Mouse (Mus musculus) liver, embryonic 11.5 days (tissue): ENCODE measurements around the gene Cst12. TPM values are rescaled to one million over a fixed set of nuclear protein-coding genes. Genes with fewer than 3 reads are reported as not detected.
"Not testable (repeated sequence)": the region's sequence is repeated elsewhere in the genome, so short reads cannot be mapped to it uniquely, and the experiment has no call there.

Source experiments
- ATAC-seq: fragments of 200-750 bp; cut with Nextera tagmentation; replicated peaks from 2 replicates; pipeline ENCODE4 v1.8.0; 2017; ENCODE audit warnings: moderate number of reproducible peaks, mild to moderate bottlenecking, moderate TSS enrichment, moderate library complexity; ENCODE audit not compliant: low FRiP score
- DNase-seq: peaks from one replicate; pipeline ENCODE4 v3.0.0-alpha.2; 2017; ENCODE audit warnings: low spot score
- H3K27ac ChIP-seq: fragments of 300-500 bp; sonication (generic); 2 replicates; pipeline ENCODE4 v1.5.1; 2014; ENCODE audit warnings: mild to moderate bottlenecking, low read depth, low read length, control low read depth
- H3K27me3 ChIP-seq: fragments of 300-500 bp; sonication (generic); replicated peaks from 2 replicates; pipeline ENCODE4 v1.6.1; 2014; ENCODE audit warnings: low read length, mixed read lengths; ENCODE audit not compliant: control insufficient read depth, insufficient read depth
- H3K36me3 ChIP-seq: fragments of 300-500 bp; sonication (generic); 2 replicates; pipeline ENCODE4 v1.6.1; 2014; ENCODE audit warnings: mild to moderate bottlenecking, low read length, moderate library complexity, mixed read lengths; ENCODE audit not compliant: control insufficient read depth, insufficient read depth
- H3K4me1 ChIP-seq: fragments of 300-500 bp; sonication (generic); replicated peaks from 2 replicates; pipeline ENCODE4 v1.6.1; 2014; ENCODE audit warnings: low read length, mixed read lengths; ENCODE audit not compliant: control insufficient read depth, insufficient read depth
- H3K4me2 ChIP-seq: fragments of 300-500 bp; sonication (generic); 2 replicates; pipeline ENCODE4 v1.6.1; 2014; ENCODE audit warnings: mild to moderate bottlenecking, control low read depth, moderate library complexity
- H3K4me3 ChIP-seq: fragments of 300-500 bp; sonication (generic); 2 replicates; pipeline ENCODE4 v1.5.1; 2014; ENCODE audit warnings: low read depth, low read length, control low read depth
- H3K9ac ChIP-seq: fragments of 300-500 bp; sonication (generic); 2 replicates; pipeline ENCODE4 v1.6.1; 2014; ENCODE audit warnings: low read depth, low read length, control low read depth
- H3K9me3 ChIP-seq: fragments of 300-500 bp; sonication (generic); 2 replicates; pipeline ENCODE4 v1.6.1; 2016; ENCODE audit warnings: low read length, inconsistent platforms, mixed read lengths; ENCODE audit not compliant: control insufficient read depth
- WGBS: fragments of 180-500 bp; shearing (Covaris S2); extraction: QIAGEN DNeasy Blood & Tissue Kit; methylation state at CpG from one replicate; pipeline ENCODE4 v1.1.7; 2014; 5-methylcytosine and 5-hydroxymethylcytosine counted together
- polyA plus RNA-seq: library from polyadenylated mRNA; unstranded; fragments of >200 nt; fragmentation: Nextera tagmentation; extraction: Ambion mirVana; gene quantifications from 2 replicates; pipeline ENCODE4 v1.2.1, GENCODE M21; 2014

Gene Cst12
- not detected in 2 replicates for polyA plus RNA-seq

DNA sequence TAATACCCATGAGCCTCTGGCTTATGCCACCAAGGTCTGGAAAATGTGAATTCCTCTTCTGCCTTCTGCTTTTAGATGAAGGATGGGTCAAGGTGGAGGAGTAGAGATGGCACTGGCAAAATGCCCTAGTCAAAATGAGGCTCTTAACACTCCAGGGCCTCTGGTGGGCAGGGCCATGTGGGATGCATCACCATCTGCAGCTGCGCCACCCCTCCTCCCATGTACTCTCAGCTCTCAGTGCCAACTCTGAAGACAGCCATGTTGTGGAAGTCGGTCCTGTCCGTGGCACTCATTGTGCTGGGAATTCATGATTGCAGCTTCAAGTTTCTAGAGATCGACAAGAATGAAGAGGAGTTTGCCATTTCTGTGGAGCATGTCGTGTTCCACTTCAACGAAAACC is at the start of gene Cst12:
Cst12 (plus strand) TSS at position 220 of the 400 bp plus-strand sequence.
- ATAC-seq (no peak), DNase-seq (no peak)
- H3K9ac ChIP-seq: no peak within 1 kb of the TSS
- H3K9me3 ChIP-seq: no peaks in the 10 kb centered on the region
- H3K4me1 ChIP-seq: no peaks in the 10 kb centered on the region
- no peak within 1 kb of the TSS for H3K4me3 ChIP-seq
- WGBS: 91% methylated on average over 6 of the region's 6 CpGs
- no peaks in the 10 kb centered on the region for H3K27me3 ChIP-seq
- no peaks in the 10 kb centered on the region for H3K36me3 ChIP-seq
- H3K27ac ChIP-seq: no peak within 1 kb of the TSS
- H3K4me2 ChIP-seq: no peak within 1 kb of the TSS

DNA sequence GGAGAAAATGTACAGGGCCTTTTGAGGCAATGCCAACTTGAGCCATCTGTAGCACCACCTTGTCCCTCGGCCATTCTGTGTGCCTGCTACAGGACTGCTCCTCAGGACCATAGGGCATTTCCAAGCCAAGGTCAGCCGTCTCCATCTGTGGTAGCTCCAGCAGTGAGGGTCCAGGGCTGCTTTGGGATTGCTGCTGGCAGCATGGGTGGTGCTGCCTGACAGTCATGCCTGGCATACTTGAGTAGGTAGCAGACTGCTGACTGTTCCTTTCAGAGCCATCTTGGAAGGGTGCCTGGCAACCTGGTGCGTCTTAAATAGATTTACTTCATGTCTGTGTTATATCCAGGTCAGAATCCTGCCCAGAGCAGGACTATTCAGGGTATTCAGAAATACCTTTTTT is 46.2 kb upstream of the Cst12 start:
- Histone ChIP-seq H3K4me2 (no peak overlapping the region), H3K4me1 (no peaks in the 10 kb centered on the region), H3K27ac (no peak overlapping the region), H3K9ac (no peak overlapping the region), H3K27me3 (no peaks in the 10 kb centered on the region), H3K36me3 (no peaks in the 10 kb centered on the region), H3K9me3 (no peaks in the 10 kb centered on the region), H3K4me3 (no peak overlapping the region)
- no peak for ATAC-seq
- 73% methylated on average over 3 of the region's 3 CpGs for WGBS
- DNase-seq: no peak

GRCm38 (mm10) chr2:148743846-148744407 is 45.2 kb upstream of the Cst12 start:
- no peaks in the 10 kb centered on the region for H3K27me3 ChIP-seq
- H3K4me3 ChIP-seq: no peak overlapping the region
- no peak overlapping the region for H3K27ac ChIP-seq
- no peak for ATAC-seq
- no peaks in the 10 kb centered on the region for H3K36me3 ChIP-seq
- no peaks in the 10 kb centered on the region for H3K9me3 ChIP-seq
- H3K4me2 ChIP-seq: no peak overlapping the region
- WGBS: 72% methylated on average over 3 of the region's 3 CpGs
- H3K9ac ChIP-seq: no peak overlapping the region
- DNase-seq: no peak
- H3K4me1 ChIP-seq: no peaks in the 10 kb centered on the region

DNA sequence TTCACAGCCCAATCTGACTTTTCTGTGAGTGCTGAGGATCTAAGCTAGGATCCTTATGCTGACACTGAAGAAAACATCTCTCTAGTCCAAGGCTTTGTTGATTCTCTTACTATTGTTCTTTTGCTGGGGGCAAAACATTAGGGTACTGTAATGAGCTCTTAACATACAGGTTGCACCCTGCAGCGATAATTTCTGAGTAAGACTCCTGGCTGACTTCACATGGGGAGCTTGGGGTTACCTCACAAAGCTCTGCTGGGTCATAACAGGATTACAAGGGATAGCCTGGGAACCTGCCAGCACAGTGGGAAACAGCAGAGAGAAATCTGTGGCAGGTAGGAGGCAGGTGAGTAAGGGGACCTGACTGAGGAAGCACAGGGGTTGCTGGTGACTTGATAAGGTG is 39.1 kb upstream of the Cst12 start, which contains the start of gene Cstl1:
Cstl1 (plus strand) TSS at position 301 of the 400 bp plus-strand sequence.
- Histone ChIP-seq H3K4me1 (no peaks in the 10 kb centered on the region), H3K9me3 (no peaks in the 10 kb centered on the region), H3K27me3 (no peaks in the 10 kb centered on the region), H3K9ac (no peak within 1 kb of the TSS), H3K36me3 (no peaks in the 10 kb centered on the region), H3K4me2 (no peak within 1 kb of the TSS), H3K27ac (no peak within 1 kb of the TSS), H3K4me3 (no peak within 1 kb of the TSS)
- WGBS: 78% methylated on average over 1 of the region's 1 CpGs
- no peak for DNase-seq
- no peak for ATAC-seq

GRCm38 (mm10) chr2:148751893-148752813 is 37.0 kb upstream of the Cst12 start:
- H3K9me3 ChIP-seq: no peaks in the 10 kb centered on the region
- WGBS: 16% methylated on average over 15 of the region's 15 CpGs
- H3K27me3 ChIP-seq: no peaks in the 10 kb centered on the region
- peak overlapping the region; percentile 31 for H3K4me3 ChIP-seq
- H3K27ac ChIP-seq: no peak overlapping the region
- DNase-seq: peak; percentile 55
- ATAC-seq: peak; percentile 76
- no peak overlapping the region for H3K9ac ChIP-seq
- no peaks in the 10 kb centered on the region for H3K4me1 ChIP-seq
- peak overlapping the region; percentile 67 for H3K4me2 ChIP-seq
- no peaks in the 10 kb centered on the region for H3K36me3 ChIP-seq

GRCm38 (mm10) chr2:148754310-148754846 is 34.8 kb upstream of the Cst12 start:
- Histone ChIP-seq H3K9ac (no peak overlapping the region), H3K36me3 (no peaks in the 10 kb centered on the region), H3K4me1 (no peaks in the 10 kb centered on the region), H3K27me3 (no peaks in the 10 kb centered on the region), H3K4me3 (no peak overlapping the region), H3K4me2 (no peak overlapping the region), H3K9me3 (no peaks in the 10 kb centered on the region), H3K27ac (no peak overlapping the region)
- no peak for ATAC-seq
- DNase-seq: no peak
- WGBS: 46% methylated on average over 1 of the region's 1 CpGs

- Histone ChIP-seq H3K27me3 (no peaks in the 10 kb centered on the region), H3K36me3 (no peaks in the 10 kb centered on the region), H3K4me1 (no peaks in the 10 kb centered on the region), H3K4me2 (no peak overlapping the region), H3K9me3 (no peaks in the 10 kb centered on the region), H3K27ac (no peak overlapping the region), H3K9ac (no peak overlapping the region), H3K4me3 (no peak overlapping the region)
- WGBS: 96% methylated on average over 1 of the region's 1 CpGs
- DNase-seq: no peak
- 0 out of 2 replicates have a peak, but pooled peaks have one; percentile 29 for ATAC-seq
Measured at GRCm38 (mm10) chr2:148763648-148764388, 25.3 kb upstream of the Cst12 start.

DNA sequence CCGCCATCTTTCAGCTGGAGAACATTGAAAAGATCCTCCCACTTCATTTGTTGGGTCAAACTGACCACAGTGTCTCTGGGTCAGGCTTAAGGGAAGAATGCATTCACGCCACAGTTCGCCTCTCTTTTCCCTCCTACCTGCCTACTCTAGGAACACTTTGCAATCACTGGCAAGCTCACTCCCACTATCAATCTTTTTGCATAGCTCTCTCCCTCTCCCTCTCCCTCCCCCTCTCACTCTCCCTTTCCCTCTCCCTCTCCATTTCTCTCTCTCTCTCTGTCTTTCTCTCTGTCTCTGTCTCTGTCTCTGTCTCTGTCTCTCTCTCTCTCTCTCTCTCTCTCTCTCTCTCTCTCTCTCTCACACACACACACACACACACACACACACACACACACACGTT is 17.8 kb upstream of the Cst12 start, which contains the start of gene Cst11:
Cst11 (minus strand) TSS at position 101 of the 400 bp plus-strand sequence.
- H3K9me3 ChIP-seq, ATAC-seq, H3K4me2 ChIP-seq, H3K9ac ChIP-seq, H3K4me1 ChIP-seq, H3K27ac ChIP-seq, H3K27me3 ChIP-seq, H3K4me3 ChIP-seq, DNase-seq, H3K36me3 ChIP-seq: not testable (repeated sequence)
- WGBS: 77% methylated on average over 4 of the region's 4 CpGs
